Mouse (Mus musculus): ENCODE measurements around the gene 4922502D21Rik. TPM values are rescaled to one million over a fixed set of nuclear protein-coding genes. Genes with fewer than 3 reads are reported as not detected.

Gene 4922502D21Rik
- not detected in 2 replicates for polyA plus RNA-seq (2016; fragmentation: Nextera tagmentation; extraction: Ambion mirVana)

- Histone ChIP-seq H3K9me3 (no peaks in the 10 kb centered on the region), H3K9ac (no peak within 1 kb of the TSS), H3K27me3 (no peaks in the 10 kb centered on the region), H3K4me3 (no peak within 1 kb of the TSS), H3K4me1 (no peaks in the 10 kb centered on the region), H3K27ac (no peak within 1 kb of the TSS), H3K36me3 (no peaks in the 10 kb centered on the region), H3K4me2 (replicated peaks) (no peak within 1 kb of the TSS)
- ATAC-seq (ENCODE audit: insufficient number of reproducible peaks, insufficient read depth, low FRiP score, low TSS enrichment), result no peak
- WGBS, result 58% methylated on average over 11 of the region's 11 CpGs
Measured at GRCm38 (mm10) chr6:129331610-129332009, at the start of gene 4922502D21Rik. TSS of gene 4922502D21Rik (minus strand) at chr6:129331796.

- Histone ChIP-seq H3K9me3 (no peaks in the 10 kb centered on the region), H3K4me3 (no peak overlapping the region), H3K36me3 (no peaks in the 10 kb centered on the region), H3K4me1 (no peaks in the 10 kb centered on the region), H3K27me3 (no peaks in the 10 kb centered on the region), H3K4me2 (replicated peaks) (no peak overlapping the region), H3K9ac (no peak overlapping the region), H3K27ac (no peak overlapping the region)
- ATAC-seq (ENCODE audit: insufficient number of reproducible peaks, insufficient read depth, low FRiP score, low TSS enrichment), result no peak
- 65% methylated on average over 4 of the region's 4 CpGs for WGBS
Measured at GRCm38 (mm10) chr6:129380454-129380853, 48.9 kb upstream of the 4922502D21Rik start.

- no peak overlapping the region for H3K9ac ChIP-seq
- H3K4me2 ChIP-seq (replicated peaks), result no peak overlapping the region
- WGBS, result 82% methylated on average over 2 of the region's 2 CpGs
- H3K4me3 ChIP-seq, result no peak overlapping the region
- H3K27ac ChIP-seq, result no peak overlapping the region
- H3K36me3 ChIP-seq, result no peaks in the 10 kb centered on the region
- H3K9me3 ChIP-seq, result no peaks in the 10 kb centered on the region
- no peaks in the 10 kb centered on the region for H3K27me3 ChIP-seq
- ATAC-seq (ENCODE audit: insufficient number of reproducible peaks, insufficient read depth, low FRiP score, low TSS enrichment), result no peak
- H3K4me1 ChIP-seq, result no peaks in the 10 kb centered on the region
Measured at GRCm38 (mm10) chr6:129374937-129375471, 43.4 kb upstream of the 4922502D21Rik start.

GRCm38 (mm10) chr6:129369374-129370132, 38.0 kb upstream of the 4922502D21Rik start:
- ATAC-seq (ENCODE audit: insufficient number of reproducible peaks, insufficient read depth, low FRiP score, low TSS enrichment), result no peak
- WGBS, result 63% methylated on average over 7 of the region's 7 CpGs
- H3K27ac ChIP-seq, result no peak overlapping the region

GRCm38 (mm10) chr6:129365959-129366359, 34.4 kb upstream of the 4922502D21Rik start:
- no peak for ATAC-seq (ENCODE audit: insufficient number of reproducible peaks, insufficient read depth, low FRiP score, low TSS enrichment)

More at GRCm38 (mm10) chr6:129369374-129370132, 38.0 kb upstream of the 4922502D21Rik start:
- H3K4me1 ChIP-seq, result no peaks in the 10 kb centered on the region
- H3K4me2 ChIP-seq (replicated peaks), result no peak overlapping the region
- no peaks in the 10 kb centered on the region for H3K36me3 ChIP-seq
- no peaks in the 10 kb centered on the region for H3K27me3 ChIP-seq
- H3K4me3 ChIP-seq, result no peak overlapping the region
- no peak overlapping the region for H3K9ac ChIP-seq
- H3K9me3 ChIP-seq, result no peaks in the 10 kb centered on the region

GRCm38 (mm10) chr6:129363942-129364341, 32.3 kb upstream of the 4922502D21Rik start:
- no peak overlapping the region for H3K4me2 ChIP-seq (replicated peaks)
- H3K27ac ChIP-seq, result no peak overlapping the region
- no peak overlapping the region for H3K4me3 ChIP-seq
- no peaks in the 10 kb centered on the region for H3K9me3 ChIP-seq
- H3K4me1 ChIP-seq, result no peaks in the 10 kb centered on the region
- H3K9ac ChIP-seq, result no peak overlapping the region
- no peaks in the 10 kb centered on the region for H3K27me3 ChIP-seq
- ATAC-seq (ENCODE audit: insufficient number of reproducible peaks, insufficient read depth, low FRiP score, low TSS enrichment), result no peak
- H3K36me3 ChIP-seq, result no peaks in the 10 kb centered on the region
- 26% methylated on average over 1 of the region's 1 CpGs for WGBS

More at GRCm38 (mm10) chr6:129365959-129366359, 34.4 kb upstream of the 4922502D21Rik start:
- Histone ChIP-seq H3K27ac (no peak overlapping the region), H3K4me1 (no peaks in the 10 kb centered on the region), H3K27me3 (no peaks in the 10 kb centered on the region), H3K4me2 (replicated peaks) (no peak overlapping the region), H3K9ac (no peak overlapping the region), H3K9me3 (no peaks in the 10 kb centered on the region), H3K4me3 (no peak overlapping the region), H3K36me3 (no peaks in the 10 kb centered on the region)
- 19% methylated on average over 6 of the region's 6 CpGs for WGBS

- Histone ChIP-seq H3K27ac (no peak overlapping the region), H3K36me3 (no peaks in the 10 kb centered on the region), H3K4me2 (replicated peaks) (no peak overlapping the region), H3K27me3 (no peaks in the 10 kb centered on the region), H3K4me3 (no peak overlapping the region), H3K4me1 (no peaks in the 10 kb centered on the region), H3K9me3 (no peaks in the 10 kb centered on the region), H3K9ac (no peak overlapping the region)
- 83% methylated on average over 2 of the region's 2 CpGs for WGBS
- no peak for ATAC-seq (ENCODE audit: insufficient number of reproducible peaks, insufficient read depth, low FRiP score, low TSS enrichment)
Measured at GRCm38 (mm10) chr6:129359515-129359914, 27.9 kb upstream of the 4922502D21Rik start.

GRCm38 (mm10) chr6:129356430-129356829, 24.8 kb upstream of the 4922502D21Rik start:
- H3K36me3 ChIP-seq, result no peaks in the 10 kb centered on the region
- H3K4me1 ChIP-seq, result no peaks in the 10 kb centered on the region
- no peaks in the 10 kb centered on the region for H3K9me3 ChIP-seq
- no peak overlapping the region for H3K4me3 ChIP-seq
- no peak overlapping the region for H3K4me2 ChIP-seq (replicated peaks)
- no peaks in the 10 kb centered on the region for H3K27me3 ChIP-seq
- no peak overlapping the region for H3K9ac ChIP-seq
- no peak overlapping the region for H3K27ac ChIP-seq
- no peak for ATAC-seq (ENCODE audit: insufficient number of reproducible peaks, insufficient read depth, low FRiP score, low TSS enrichment)

- Histone ChIP-seq H3K4me1 (no peaks in the 10 kb centered on the region), H3K27me3 (no peaks in the 10 kb centered on the region), H3K9me3 (no peaks in the 10 kb centered on the region), H3K9ac (no peak overlapping the region), H3K27ac (no peak overlapping the region), H3K4me2 (replicated peaks) (no peak overlapping the region), H3K4me3 (no peak overlapping the region), H3K36me3 (no peaks in the 10 kb centered on the region)
- 96% methylated on average over 2 of the region's 2 CpGs for WGBS
- ATAC-seq (ENCODE audit: insufficient number of reproducible peaks, insufficient read depth, low FRiP score, low TSS enrichment), result no peak
Measured at GRCm38 (mm10) chr6:129355774-129356173, 24.2 kb upstream of the 4922502D21Rik start.

- Histone ChIP-seq H3K36me3 (no peaks in the 10 kb centered on the region), H3K4me2 (replicated peaks) (no peak overlapping the region), H3K9ac (no peak overlapping the region), H3K4me3 (no peak overlapping the region), H3K27me3 (no peaks in the 10 kb centered on the region), H3K27ac (no peak overlapping the region), H3K4me1 (no peaks in the 10 kb centered on the region), H3K9me3 (no peaks in the 10 kb centered on the region)
- WGBS, result 92% methylated on average over 3 of the region's 3 CpGs
- no peak for ATAC-seq (ENCODE audit: insufficient number of reproducible peaks, insufficient read depth, low FRiP score, low TSS enrichment)
Measured at GRCm38 (mm10) chr6:129351091-129351490, 19.5 kb upstream of the 4922502D21Rik start.

GRCm38 (mm10) chr6:129349524-129350352, 18.1 kb upstream of the 4922502D21Rik start:
- no peak for ATAC-seq (ENCODE audit: insufficient number of reproducible peaks, insufficient read depth, low FRiP score, low TSS enrichment)
- H3K9me3 ChIP-seq, result no peaks in the 10 kb centered on the region

More at GRCm38 (mm10) chr6:129349524-129350352, 18.1 kb upstream of the 4922502D21Rik start:
- no peak overlapping the region for H3K27ac ChIP-seq
- no peaks in the 10 kb centered on the region for H3K36me3 ChIP-seq
- no peak overlapping the region for H3K9ac ChIP-seq
- no peak overlapping the region for H3K4me3 ChIP-seq
- H3K27me3 ChIP-seq, result no peaks in the 10 kb centered on the region
- H3K4me2 ChIP-seq (replicated peaks), result no peak overlapping the region
- H3K4me1 ChIP-seq, result no peaks in the 10 kb centered on the region
- 60% methylated on average over 4 of the region's 4 CpGs for WGBS
